Mouse (Mus musculus): ENCODE results near the gene Casp7. TPM values are rescaled to one million over a fixed set of nuclear protein-coding genes. Genes with fewer than 3 reads are reported as not detected.

Casp7 gene
- polyA plus RNA-seq, 1 experiment from 2014 or later, result 30.7 TPM

- TF ChIP-seq CTCF (IDR thresholded peaks at IDR 0.05; ENCODE audit: low read depth), result no peak
- Histone ChIP-seq H3K27me3 (ENCODE audit: insufficient read depth, low read length) (no peaks in the 10 kb centered on the region), H3K4me2 (no peak overlapping the region), H3K4me3 (ENCODE audit: low read depth, low read length) (no peak overlapping the region), H3K27ac (ENCODE audit: low read depth) (no peak overlapping the region), H3K4me1 (ENCODE audit: insufficient read depth) (no peaks in the 10 kb centered on the region), H3K9ac (no peak overlapping the region), H3K36me3 (ENCODE audit: insufficient read depth) (no peaks in the 10 kb centered on the region), H3K9me3 (ENCODE audit: low read depth, low read length) (no peaks in the 10 kb centered on the region)
- 84% methylated on average over 4 of the region's 4 CpGs for WGBS
- no peak for DNase-seq
- ATAC-seq (ENCODE audit: insufficient read depth), result no peak
Measured at GRCm38 (mm10) chr19:56451867-56452266, 54.9 kb downstream of the Casp7 start.

GRCm38 (mm10) chr19:56452421-56452820 is 55.5 kb downstream of the Casp7 start:
- H3K9me3 ChIP-seq (ENCODE audit: low read depth, low read length), result no peaks in the 10 kb centered on the region
- H3K4me2 ChIP-seq, result no peak overlapping the region
- ATAC-seq (ENCODE audit: insufficient read depth) (no peak), DNase-seq (no peak)
- H3K27me3 ChIP-seq (ENCODE audit: insufficient read depth, low read length), result no peaks in the 10 kb centered on the region
- H3K36me3 ChIP-seq (ENCODE audit: insufficient read depth), result no peaks in the 10 kb centered on the region
- no peak overlapping the region for H3K27ac ChIP-seq (ENCODE audit: low read depth)
- no peaks in the 10 kb centered on the region for H3K4me1 ChIP-seq (ENCODE audit: insufficient read depth)
- TF ChIP-seq CTCF (IDR thresholded peaks at IDR 0.05; ENCODE audit: low read depth), result no peak
- no peak overlapping the region for H3K4me3 ChIP-seq (ENCODE audit: low read depth, low read length)
- 81% methylated on average over 2 of the region's 2 CpGs for WGBS
- H3K9ac ChIP-seq, result no peak overlapping the region

GRCm38 (mm10) chr19:56454862-56455261 is 57.9 kb downstream of the Casp7 start:
- no peak overlapping the region for H3K27ac ChIP-seq (ENCODE audit: low read depth)
- H3K4me3 ChIP-seq (ENCODE audit: low read depth, low read length), result no peak overlapping the region
- 52% methylated on average over 4 of the region's 4 CpGs for WGBS
- DNase-seq (no peak), ATAC-seq (ENCODE audit: insufficient read depth) (no peak)
- no peaks in the 10 kb centered on the region for H3K27me3 ChIP-seq (ENCODE audit: insufficient read depth, low read length)
- H3K4me1 ChIP-seq (ENCODE audit: insufficient read depth), result no peaks in the 10 kb centered on the region
- no peaks in the 10 kb centered on the region for H3K9me3 ChIP-seq (ENCODE audit: low read depth, low read length)
- no peaks in the 10 kb centered on the region for H3K36me3 ChIP-seq (ENCODE audit: insufficient read depth)
- H3K4me2 ChIP-seq, result no peak overlapping the region
- TF ChIP-seq CTCF (IDR thresholded peaks at IDR 0.05; ENCODE audit: low read depth), result no peak
- H3K9ac ChIP-seq, result no peak overlapping the region

- WGBS, result 42% methylated on average over 2 of the region's 2 CpGs
Measured at GRCm38 (mm10) chr19:56455369-56455768, 58.4 kb downstream of the Casp7 start.

GRCm38 (mm10) chr19:56457569-56457968 is 60.6 kb downstream of the Casp7 start:
- no peak for TF ChIP-seq CTCF (IDR thresholded peaks at IDR 0.05; ENCODE audit: low read depth)
- ATAC-seq (ENCODE audit: insufficient read depth), result no peak
- 76% methylated on average over 4 of the region's 4 CpGs for WGBS

More at GRCm38 (mm10) chr19:56455369-56455768, 58.4 kb downstream of the Casp7 start:
- H3K4me3 ChIP-seq (ENCODE audit: low read depth, low read length), result no peak overlapping the region
- TF ChIP-seq CTCF (IDR thresholded peaks at IDR 0.05; ENCODE audit: low read depth), result no peak
- no peaks in the 10 kb centered on the region for H3K36me3 ChIP-seq (ENCODE audit: insufficient read depth)
- H3K9me3 ChIP-seq (ENCODE audit: low read depth, low read length), result no peaks in the 10 kb centered on the region
- no peaks in the 10 kb centered on the region for H3K4me1 ChIP-seq (ENCODE audit: insufficient read depth)
- ATAC-seq (ENCODE audit: insufficient read depth) (no peak), DNase-seq (no peak)
- H3K9ac ChIP-seq, result no peak overlapping the region
- H3K27ac ChIP-seq (ENCODE audit: low read depth), result no peak overlapping the region
- no peak overlapping the region for H3K4me2 ChIP-seq
- H3K27me3 ChIP-seq (ENCODE audit: insufficient read depth, low read length), result no peaks in the 10 kb centered on the region

GRCm38 (mm10) chr19:56459154-56460050 is 62.5 kb downstream of the Casp7 start:
- ATAC-seq (ENCODE audit: insufficient read depth), result no peak
- 79% methylated on average over 10 of the region's 10 CpGs for WGBS
- no peak overlapping the region for H3K27ac ChIP-seq (ENCODE audit: low read depth)

More at GRCm38 (mm10) chr19:56457569-56457968, 60.6 kb downstream of the Casp7 start:
- H3K4me1 ChIP-seq (ENCODE audit: insufficient read depth), result 0 out of 2 replicates have a peak, but pooled peaks cover 3% of the 10 kb centered on the region
- peak; percentile 41 for DNase-seq
- no peak overlapping the region for H3K4me3 ChIP-seq (ENCODE audit: low read depth, low read length)
- H3K27ac ChIP-seq (ENCODE audit: low read depth), result no peak overlapping the region
- H3K27me3 ChIP-seq (ENCODE audit: insufficient read depth, low read length), result no peaks in the 10 kb centered on the region
- H3K9me3 ChIP-seq (ENCODE audit: low read depth, low read length), result no peaks in the 10 kb centered on the region
- H3K4me2 ChIP-seq, result no peak overlapping the region
- H3K9ac ChIP-seq, result no peak overlapping the region
- no peaks in the 10 kb centered on the region for H3K36me3 ChIP-seq (ENCODE audit: insufficient read depth)

GRCm38 (mm10) chr19:56460241-56460640 is 63.3 kb downstream of the Casp7 start:
- no peak overlapping the region for H3K27ac ChIP-seq (ENCODE audit: low read depth)
- 71% methylated on average over 2 of the region's 2 CpGs for WGBS
- TF ChIP-seq CTCF (IDR thresholded peaks at IDR 0.05; ENCODE audit: low read depth), result no peak
- H3K9ac ChIP-seq, result no peak overlapping the region
- no peak overlapping the region for H3K4me2 ChIP-seq
- no peaks in the 10 kb centered on the region for H3K27me3 ChIP-seq (ENCODE audit: insufficient read depth, low read length)
- no peaks in the 10 kb centered on the region for H3K9me3 ChIP-seq (ENCODE audit: low read depth, low read length)
- 0 out of 2 replicates have a peak, but pooled peaks cover 3% of the 10 kb centered on the region for H3K4me1 ChIP-seq (ENCODE audit: insufficient read depth)
- DNase-seq (no peak), ATAC-seq (ENCODE audit: insufficient read depth) (no peak)
- no peak overlapping the region for H3K4me3 ChIP-seq (ENCODE audit: low read depth, low read length)
- H3K36me3 ChIP-seq (ENCODE audit: insufficient read depth), result no peaks in the 10 kb centered on the region

More at GRCm38 (mm10) chr19:56459154-56460050, 62.5 kb downstream of the Casp7 start:
- no peak overlapping the region for H3K9ac ChIP-seq
- no peaks in the 10 kb centered on the region for H3K9me3 ChIP-seq (ENCODE audit: low read depth, low read length)
- 0 out of 2 replicates have a peak, but pooled peaks cover 3% of the 10 kb centered on the region for H3K4me1 ChIP-seq (ENCODE audit: insufficient read depth)
- no peaks in the 10 kb centered on the region for H3K36me3 ChIP-seq (ENCODE audit: insufficient read depth)
- H3K4me3 ChIP-seq (ENCODE audit: low read depth, low read length), result no peak overlapping the region
- H3K4me2 ChIP-seq, result no peak overlapping the region
- H3K27me3 ChIP-seq (ENCODE audit: insufficient read depth, low read length), result no peaks in the 10 kb centered on the region
- DNase-seq, result no peak
- TF ChIP-seq CTCF (IDR thresholded peaks at IDR 0.05; ENCODE audit: low read depth), result no peak

Measured in lung, embryonic 14.5 days (tissue).